Mouse (Mus musculus) C3H10T1/2 (cell line): ENCODE results near the gene Spata6. TPM values are rescaled to one million over a fixed set of nuclear protein-coding genes. Genes with fewer than 3 reads are reported as not detected.

Experiments used
- polyA plus RNA-seq, 2 experiments: library from polyadenylated mRNA; unstranded; fragments of >200 nt; fragmentation: generic; extraction: Trizol; gene quantifications; one replicate each; pipeline ENCODE4 v1.2.1; 2012; ENCODE audit warnings: missing spikeins in 2 of 2

The Spata6 gene
- polyA plus RNA-seq = 10 to 100 TPM in 1 of 2 experiments, 1 to 10 TPM in 1; 1.8 to 10.7 TPM

GRCm38 (mm10) chr4:111719776-111720661 is at the start of gene Spata6:
Gene Spata6 (plus strand): TSS chr4:111719984.

Other genes with a start within 250 kb of the Spata6 start
- under 1 TPM in 1 of 2 experiments, not detected in 1; 0.02 TPM for gene Slc5a9, start 182.9 kb downstream of the Spata6 start, polyA plus RNA-seq
- not detected for gene Skint8, start 199.4 kb downstream of the Spata6 start, polyA plus RNA-seq